Mouse (Mus musculus): ENCODE measurements around the gene Anxa7.
A peak's percentile ranks its signal among the peaks of the same experiment; 100 is the strongest.

The Anxa7 gene

DNA sequence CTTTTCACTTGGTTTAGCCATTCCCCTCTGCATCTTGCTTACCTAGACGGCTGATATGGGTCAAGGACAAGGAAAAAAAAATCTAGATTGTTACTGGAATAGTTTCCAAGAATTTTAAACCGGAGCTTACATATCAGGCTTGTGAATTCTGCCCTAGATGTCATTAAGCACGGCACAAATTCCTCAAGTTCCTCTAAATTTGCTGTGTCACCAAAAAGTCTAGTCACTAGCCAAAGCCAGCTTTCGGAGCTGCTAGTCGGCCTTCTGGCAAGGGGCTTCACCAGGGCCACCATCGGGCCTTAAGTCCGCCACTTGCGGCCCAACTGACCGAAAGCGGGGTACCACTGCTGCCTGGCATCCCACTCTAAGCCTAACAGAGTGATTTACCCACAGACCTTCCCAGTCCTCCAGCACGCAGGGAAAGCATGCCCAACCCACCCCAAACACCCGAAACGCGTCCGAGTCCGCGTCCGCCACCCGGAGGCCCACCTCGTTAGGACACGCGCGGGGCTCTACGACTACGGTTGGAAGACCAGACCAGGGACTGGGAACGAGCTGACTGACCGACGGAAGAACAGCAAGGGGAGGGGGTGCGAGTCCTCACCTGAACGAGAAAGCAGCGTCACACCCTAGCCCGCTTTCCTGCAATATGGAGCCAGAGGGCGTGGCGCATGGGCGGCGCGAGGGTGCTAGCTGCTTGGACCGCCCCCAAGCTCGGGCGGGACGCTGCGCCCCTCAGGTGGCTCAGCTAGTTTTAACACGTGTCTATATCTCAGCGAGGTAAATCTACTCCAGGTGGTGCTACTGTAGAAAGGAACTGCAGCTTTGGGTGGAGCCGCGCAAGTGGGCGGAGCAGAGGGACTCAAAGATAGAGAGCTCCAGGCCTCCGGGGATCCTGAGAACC lies at the start of gene Anxa7:
Anxa7 (minus strand) TSS at position 843 of the 904 bp plus-strand sequence.
- peak; percentile 40 for DNase-seq (ENCODE audit: low read depth)

GRCm38 (mm10) chr14:20529643-20530042 lies 49.7 kb upstream of the Anxa7 start:
- no peak for DNase-seq (ENCODE audit: low read depth)

DNA sequence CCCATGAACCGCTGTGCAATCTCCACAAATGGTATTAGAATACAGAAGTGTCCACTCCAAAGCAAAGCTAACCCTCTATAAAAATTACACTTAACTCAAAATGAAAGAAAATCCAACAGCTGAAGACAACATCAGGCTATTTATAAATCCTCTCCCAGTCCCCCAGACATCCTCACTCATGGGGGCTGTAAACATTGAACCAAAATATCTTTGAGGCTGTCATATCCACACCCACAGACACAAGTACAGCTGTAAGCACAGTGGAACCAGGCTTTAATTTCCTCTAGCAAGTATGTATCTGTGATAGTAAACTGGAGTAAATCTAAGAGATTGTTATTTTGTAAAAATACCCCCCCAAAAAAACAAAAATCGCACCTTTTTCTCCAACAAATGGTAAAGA lies 40.2 kb upstream of the Anxa7 start:
- DNase-seq (ENCODE audit: low read depth) = no peak

- DNase-seq (ENCODE audit: low read depth) = no peak
Observed at GRCm38 (mm10) chr14:20508424-20508823, 28.5 kb upstream of the Anxa7 start.

- no peak for DNase-seq (ENCODE audit: low read depth)
Observed at GRCm38 (mm10) chr14:20502966-20503365, 23.0 kb upstream of the Anxa7 start.

DNA sequence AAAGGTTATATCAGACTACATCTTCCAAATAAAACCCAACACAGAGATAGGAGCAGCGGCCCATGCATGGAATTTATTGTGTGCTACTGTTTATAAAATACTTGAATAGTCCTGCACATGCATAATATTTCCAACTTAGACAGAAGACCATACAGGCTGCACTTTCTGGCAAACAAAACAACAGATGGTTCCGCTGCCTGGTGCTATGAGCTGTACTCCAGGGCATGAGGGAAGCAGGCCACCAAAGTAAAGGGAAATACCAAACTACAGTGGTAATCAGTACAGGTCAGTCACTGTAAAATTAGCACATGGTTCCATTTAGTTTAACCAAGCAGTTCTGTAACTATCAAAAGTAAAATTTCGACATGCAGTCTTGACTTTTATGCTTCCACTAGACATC lies 20.0 kb upstream of the Anxa7 start:
- DNase-seq (ENCODE audit: low read depth) = no peak

GRCm38 (mm10) chr14:20496603-20497002 lies 16.7 kb upstream of the Anxa7 start, which contains the start of gene Mss51:
Gene Mss51, minus strand, starts transcription at chr14:20496901.
- no peak for DNase-seq (ENCODE audit: low read depth)

DNA sequence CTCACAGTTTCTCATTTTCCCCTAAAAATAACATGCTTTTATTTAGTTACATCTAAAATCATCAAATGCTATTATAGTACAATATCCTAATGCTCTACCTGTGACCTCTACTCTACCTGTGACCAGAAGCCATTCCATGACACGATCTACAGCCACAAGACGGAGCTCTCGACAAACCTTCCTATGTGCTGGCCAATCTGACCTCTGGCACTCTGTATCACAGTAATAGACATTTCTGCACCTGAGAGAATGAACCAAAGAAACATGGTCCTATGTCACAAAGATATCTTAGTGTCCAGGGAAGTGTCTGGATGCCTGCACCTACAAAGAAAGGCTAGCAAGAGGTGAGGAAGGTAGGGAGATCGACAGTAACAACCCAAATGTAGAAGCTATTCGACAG lies 6.1 kb upstream of the Anxa7 start:
- DNase-seq (ENCODE audit: low read depth) = no peak

DNA sequence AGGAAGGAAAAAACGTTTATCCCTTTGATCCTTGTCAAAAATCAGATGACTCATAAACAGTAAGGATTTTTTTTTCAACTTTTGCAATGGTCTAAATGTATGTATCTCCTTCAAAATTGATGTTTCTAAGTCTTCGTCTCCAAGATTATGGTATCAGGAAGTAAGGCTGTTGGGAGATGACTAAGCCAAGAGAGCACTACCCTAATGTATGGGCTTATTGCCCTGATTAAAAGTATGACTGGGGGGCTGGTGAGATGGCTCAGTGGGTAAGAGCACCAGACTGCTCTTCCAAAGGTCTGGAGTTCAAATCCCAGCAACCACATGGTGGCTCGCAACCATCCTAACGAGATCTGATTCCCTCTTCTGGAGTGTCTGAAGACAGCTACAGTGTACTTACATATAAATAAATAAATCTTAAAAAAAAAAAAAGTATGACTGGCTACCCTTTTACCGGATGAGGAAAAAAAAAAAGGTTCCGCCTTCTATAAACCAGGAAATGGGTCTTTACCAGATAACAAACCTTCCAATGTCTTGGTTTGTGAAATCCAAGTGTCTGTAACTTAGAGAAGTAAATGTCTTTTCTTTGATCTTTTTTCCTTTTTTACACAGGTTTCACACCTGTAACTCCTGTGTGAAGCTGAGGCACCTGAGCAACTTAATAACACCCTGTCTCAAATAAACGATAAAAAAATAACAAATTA lies 2.3 kb upstream of the Anxa7 start:
- DNase-seq (ENCODE audit: low read depth) = no peak

GRCm38 (mm10) chr14:20481211-20481610 lies 1.3 kb upstream of the Anxa7 start:
- DNase-seq (ENCODE audit: low read depth) = no peak

- no peak for DNase-seq (ENCODE audit: low read depth)
Observed at GRCm38 (mm10) chr14:20480195-20480579, 254 bp upstream of the Anxa7 start.

- DNase-seq (ENCODE audit: low read depth) = peak; percentile 63
Observed at GRCm38 (mm10) chr14:20478801-20479200, 1.1 kb downstream of the Anxa7 start.

DNA sequence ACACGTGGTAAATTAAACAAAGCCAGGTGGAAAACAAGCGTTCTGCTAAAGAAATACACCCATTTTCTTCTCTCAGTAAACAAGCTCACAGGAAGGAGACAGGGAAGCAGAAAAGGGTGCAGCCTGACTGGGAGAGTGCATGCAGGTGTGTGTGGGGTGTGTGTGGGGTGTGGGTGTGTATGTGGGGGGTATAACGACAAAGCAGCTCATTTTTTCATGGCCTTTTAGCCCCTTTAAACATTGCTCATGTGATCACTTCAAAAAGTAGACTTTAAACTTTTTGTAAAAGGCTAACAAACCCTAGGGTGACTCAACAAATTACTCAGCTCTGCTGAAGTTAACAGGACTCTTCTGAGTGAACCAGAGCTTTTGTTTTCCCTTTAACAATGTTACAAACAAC lies 1.5 kb downstream of the Anxa7 start:
- DNase-seq (ENCODE audit: low read depth) = no peak

GRCm38 (mm10) chr14:20477261-20478025 lies 2.5 kb downstream of the Anxa7 start:
- DNase-seq (ENCODE audit: low read depth) = no peak

- DNase-seq (ENCODE audit: low read depth) = no peak
Observed at GRCm38 (mm10) chr14:20460216-20460615, 19.7 kb downstream of the Anxa7 start.

DNA sequence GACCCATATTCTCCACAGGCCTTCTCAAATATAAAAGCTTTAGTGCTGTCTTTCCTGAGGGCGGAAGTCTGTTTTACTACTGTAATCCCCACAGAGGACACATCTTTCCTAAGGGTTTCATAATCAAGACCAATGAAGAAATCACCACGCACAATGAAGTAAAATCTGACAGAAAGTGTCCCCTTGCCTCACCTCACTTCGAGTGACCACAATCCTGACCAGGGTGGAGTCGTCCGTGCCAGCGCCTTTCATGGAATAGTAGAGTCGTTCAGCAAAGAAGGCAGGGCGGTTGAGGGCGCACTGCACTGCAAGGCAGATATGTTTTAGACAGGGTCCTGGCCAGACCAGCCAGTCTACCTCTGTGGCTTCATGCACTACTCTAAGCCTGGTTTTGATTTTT lies 21.6 kb downstream of the Anxa7 start:
- DNase-seq (ENCODE audit: low read depth) = no peak

GRCm38 (mm10) chr14:20452929-20453328 lies 27.0 kb downstream of the Anxa7 start:
- DNase-seq (ENCODE audit: low read depth) = no peak

GRCm38 (mm10) chr14:20451765-20452331 lies 28.1 kb downstream of the Anxa7 start, which contains the start of gene Cfap70:
Gene Cfap70, minus strand, starts transcription at chr14:20452226.
- DNase-seq (ENCODE audit: low read depth) = no peak

DNA sequence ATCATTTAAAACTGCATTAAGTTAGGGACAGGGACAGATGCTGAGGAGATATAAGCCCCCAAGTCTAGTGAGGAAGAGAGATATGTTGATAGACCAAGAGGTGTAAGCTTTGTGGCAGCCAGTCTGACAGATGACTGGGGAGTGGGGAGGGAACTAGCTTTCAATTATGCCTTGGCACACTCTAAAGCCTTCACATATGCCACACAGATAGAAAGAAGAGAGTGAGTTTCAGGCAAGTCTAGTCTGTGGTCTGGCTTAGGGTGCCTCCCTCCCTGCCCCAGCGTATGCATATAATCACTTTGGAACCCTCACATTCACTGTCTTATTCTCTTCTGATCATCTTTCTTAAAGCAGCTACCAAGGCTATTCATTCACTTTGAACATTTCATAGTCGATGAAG lies 28.6 kb downstream of the Anxa7 start:
- DNase-seq (ENCODE audit: low read depth) = no peak

- DNase-seq (ENCODE audit: low read depth) = no peak
Observed at GRCm38 (mm10) chr14:20447209-20447608, 32.7 kb downstream of the Anxa7 start.

DNA sequence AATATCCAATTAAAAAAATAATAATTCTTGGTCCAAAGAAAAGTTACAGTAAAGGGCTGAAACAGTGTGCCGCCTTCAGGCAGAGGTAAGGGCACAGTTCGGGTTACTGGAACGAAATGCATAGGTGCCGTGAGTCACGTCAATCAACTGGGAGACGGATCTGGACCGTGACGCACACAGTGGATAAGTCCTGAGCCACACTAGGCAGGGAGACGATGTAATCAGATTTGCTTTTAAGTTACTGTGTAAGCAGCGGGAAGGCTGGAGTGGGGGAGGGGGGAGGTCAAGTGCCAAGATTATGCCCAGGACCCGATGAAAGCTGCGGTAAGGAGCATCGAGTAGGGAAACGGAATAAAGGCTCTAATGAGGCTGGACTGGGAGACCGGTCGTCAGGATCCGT lies 37.7 kb downstream of the Anxa7 start:
- no peak for DNase-seq (ENCODE audit: low read depth)

GRCm38 (mm10) chr14:20436976-20437375 lies 43.0 kb downstream of the Anxa7 start:
- no peak for DNase-seq (ENCODE audit: low read depth)
